Comparison of ENCODE assay signal across 8 mouse cellular contexts in the genomic region with DNA sequence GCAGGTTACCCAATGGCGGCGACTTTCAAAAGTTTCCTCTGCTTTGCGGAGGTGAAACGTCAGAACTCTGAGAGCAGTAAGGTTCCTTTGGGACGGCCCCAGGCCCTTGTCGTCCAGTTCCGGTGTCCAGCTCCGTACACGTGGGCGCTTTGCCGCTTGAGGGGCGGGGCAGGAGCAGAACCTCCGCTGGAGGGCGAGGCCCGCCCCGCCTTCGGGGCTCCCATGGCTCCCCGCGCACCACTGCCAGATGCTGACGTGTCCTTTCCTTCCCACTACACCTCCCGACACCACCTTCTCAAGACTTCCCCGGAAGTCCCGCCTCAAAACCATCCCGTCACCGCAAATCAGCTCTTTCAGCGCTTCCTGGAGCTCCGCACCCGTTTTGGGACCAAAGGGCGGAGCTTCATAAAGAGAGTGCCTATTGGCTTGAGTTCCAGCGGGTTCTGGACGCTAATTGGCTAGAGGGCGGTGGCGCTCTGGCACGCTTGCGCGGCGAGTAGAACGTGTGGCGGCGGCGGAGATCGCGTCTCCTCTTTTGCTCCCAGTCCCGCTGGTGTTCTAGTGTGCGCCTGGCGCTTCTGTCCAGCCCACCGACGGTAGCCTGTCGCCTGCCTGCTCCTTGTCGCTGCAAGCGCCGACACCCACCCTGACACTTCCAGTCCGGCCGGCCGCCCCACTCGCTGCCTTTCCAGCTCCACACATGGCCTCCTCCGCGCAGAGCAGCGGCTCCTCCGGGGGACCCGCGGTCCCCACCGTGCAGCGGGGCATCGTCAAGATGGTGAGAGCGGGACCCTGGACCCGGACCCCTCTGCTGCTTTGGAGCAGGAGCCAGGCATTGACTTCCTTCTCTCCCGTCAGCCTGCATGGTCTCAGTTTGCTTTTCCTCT. TPM values are rescaled to one million over a fixed set of nuclear protein-coding genes. Genes with fewer than 3 reads are reported as not detected.
A peak's percentile ranks its signal among the peaks of the same experiment; 100 is the strongest.
DNase-seq lines count a peak whose midpoint lies in the region; ATAC-seq and TF ChIP-seq lines count a peak whose summit lies in the region.

No protein-coding gene starts in this region.

- H3K4me2 ChIP-seq in forebrain, embryonic 12.5 days: peak overlapping the region; percentile 67
- peak overlapping the region; percentile 94 for H3K4me2 ChIP-seq in heart, postnatal 0 days (ENCODE audit: low read depth, low read length)
- peak overlapping the region; percentile 96 for H3K4me2 ChIP-seq in liver, embryonic 16.5 days (ENCODE audit: low read depth, low read length)
- peak overlapping the region; percentile 90 for H3K4me2 ChIP-seq in neural tube, embryonic 13.5 days

- no peaks in the 10 kb centered on the region for H3K9me3 ChIP-seq in E14TG2a.4 (ENCODE audit: low read length)
- H3K9me3 ChIP-seq in forebrain, embryonic 12.5 days: no peaks in the 10 kb centered on the region
- no peaks in the 10 kb centered on the region for H3K9me3 ChIP-seq in heart, postnatal 0 days (replicated peaks; ENCODE audit: control insufficient read depth, low read length)
- no peaks in the 10 kb centered on the region for H3K9me3 ChIP-seq in liver, embryonic 16.5 days (replicated peaks; ENCODE audit: control insufficient read depth, low read length)
- no peaks in the 10 kb centered on the region for H3K9me3 ChIP-seq in neural tube, embryonic 13.5 days

- peak overlapping the region; percentile 78 for H3K27ac ChIP-seq in forebrain, embryonic 12.5 days
- H3K27ac ChIP-seq in heart, postnatal 0 days (ENCODE audit: low read depth): peak overlapping the region; percentile 92
- peak overlapping the region; percentile 85 for H3K27ac ChIP-seq in liver, embryonic 16.5 days (ENCODE audit: low read length)
- peak overlapping the region; percentile 78 for H3K27ac ChIP-seq in neural tube, embryonic 13.5 days (replicated peaks)
- H3K27ac ChIP-seq in testis, adult 2 months (ENCODE audit: control insufficient read depth, insufficient read depth, low read depth, low read length): peak overlapping the region; percentile 92

- peak; percentile 99 for ATAC-seq in forebrain, embryonic 12.5 days (ENCODE audit: low FRiP score)
- ATAC-seq in heart, postnatal 0 days (ENCODE audit: insufficient read depth, low read depth): peak; percentile 97
- peak; percentile 98 for ATAC-seq in liver, embryonic 16.5 days (ENCODE audit: low read depth)
- ATAC-seq in neural tube, embryonic 13.5 days (ENCODE audit: low read depth): peak; percentile 99

- H3K4me1 ChIP-seq in E14TG2a.4 (replicated peaks; ENCODE audit: low read depth, low read length): peaks cover 46% of the 10 kb centered on the region
- peaks cover 32% of the 10 kb centered on the region for H3K4me1 ChIP-seq in forebrain, embryonic 12.5 days
- H3K4me1 ChIP-seq in heart, postnatal 0 days (ENCODE audit: control insufficient read depth, insufficient read depth): peaks cover 46% of the 10 kb centered on the region
- peaks cover 43% of the 10 kb centered on the region for H3K4me1 ChIP-seq in liver, embryonic 16.5 days (ENCODE audit: control insufficient read depth, low read depth, low read length)
- peaks cover 44% of the 10 kb centered on the region for H3K4me1 ChIP-seq in neural tube, embryonic 13.5 days (replicated peaks)
- H3K4me1 ChIP-seq in testis, adult 2 months (ENCODE audit: control insufficient read depth, insufficient read depth, low read length): peaks cover 10% of the 10 kb centered on the region

- H3K27me3 ChIP-seq in E14TG2a.4 (ENCODE audit: insufficient read depth, low read length): no peaks in the 10 kb centered on the region
- no peaks in the 10 kb centered on the region for H3K27me3 ChIP-seq in forebrain, embryonic 12.5 days
- no peaks in the 10 kb centered on the region for H3K27me3 ChIP-seq in heart, postnatal 0 days (ENCODE audit: control insufficient read depth, insufficient read depth, low read length)
- H3K27me3 ChIP-seq in liver, embryonic 16.5 days (ENCODE audit: control insufficient read depth, insufficient read depth, low read depth, low read length): no peaks in the 10 kb centered on the region
- H3K27me3 ChIP-seq in neural tube, embryonic 13.5 days: no peaks in the 10 kb centered on the region
- H3K27me3 ChIP-seq in testis, adult 2 months (ENCODE audit: control insufficient read depth, insufficient read depth, low read length): no peaks in the 10 kb centered on the region

- peak overlapping the region; percentile 100 for H3K4me3 ChIP-seq in E14TG2a.4 (replicated peaks; ENCODE audit: low read length)
- peak overlapping the region; percentile 90 for H3K4me3 ChIP-seq in forebrain, embryonic 12.5 days (replicated peaks)
- H3K4me3 ChIP-seq in heart, postnatal 0 days (ENCODE audit: low read depth, low read length): peak overlapping the region; percentile 88
- peak overlapping the region; percentile 91 for H3K4me3 ChIP-seq in liver, embryonic 16.5 days (ENCODE audit: low read depth, low read length)
- H3K4me3 ChIP-seq in neural tube, embryonic 13.5 days: peak overlapping the region; percentile 95
- peak overlapping the region; percentile 99 for H3K4me3 ChIP-seq in testis, adult 2 months (ENCODE audit: control insufficient read depth, low read depth, low read length)

- H3K36me3 ChIP-seq in E14TG2a.4 (ENCODE audit: insufficient read depth, low read length): peaks cover 37% of the 10 kb centered on the region
- peaks cover under 1% of the 10 kb centered on the region; the same call in 1 of the 2 replicates for H3K36me3 ChIP-seq in forebrain, embryonic 12.5 days (replicated peaks)
- no peaks in the 10 kb centered on the region for H3K36me3 ChIP-seq in heart, postnatal 0 days (replicated peaks; ENCODE audit: control insufficient read depth, insufficient read depth, low read length)
- H3K36me3 ChIP-seq in liver, embryonic 16.5 days (ENCODE audit: control insufficient read depth, insufficient read depth): no peaks in the 10 kb centered on the region
- no peaks in the 10 kb centered on the region for H3K36me3 ChIP-seq in neural tube, embryonic 13.5 days
- H3K36me3 ChIP-seq in testis, adult 2 months (ENCODE audit: control insufficient read depth, insufficient read depth, low read length): no peaks in the 10 kb centered on the region

- no peak for TF ChIP-seq CTCF in E14TG2a.4 (conservative IDR thresholded peaks at IDR 0.05; ENCODE audit: low read length)
- 0 out of 2 replicates have a peak, but pooled peaks have one; percentile 10 for TF ChIP-seq CTCF in heart, postnatal 0 days (IDR thresholded peaks at IDR 0.05; ENCODE audit: low read depth)
- TF ChIP-seq CTCF in testis, adult 2 months (IDR thresholded peaks at IDR 0.05; ENCODE audit: control insufficient read depth, insufficient read depth, insufficient replicate concordance, low read depth, low read length): no peak

- H3K9ac ChIP-seq in forebrain, embryonic 12.5 days: peak overlapping the region; percentile 88
- H3K9ac ChIP-seq in heart, postnatal 0 days (replicated peaks; ENCODE audit: low read depth, low read length): peak overlapping the region; percentile 88
- peak overlapping the region; percentile 90 for H3K9ac ChIP-seq in liver, embryonic 16.5 days (ENCODE audit: low read depth, low read length)
- peak overlapping the region; percentile 90 for H3K9ac ChIP-seq in neural tube, embryonic 13.5 days

- peak; percentile 49; the same call in 1 of the 2 replicates for TF ChIP-seq EP300 in heart, postnatal 0 days (IDR thresholded peaks at IDR 0.05; ENCODE audit: low read depth)

- WGBS in forebrain, embryonic 12.5 days: under 1% methylated on average over 68 of the region's 68 CpGs
- 0% methylated on average over 68 of the region's 68 CpGs for WGBS in heart, postnatal 0 days
- WGBS in liver, embryonic 16.5 days (ENCODE audit: insufficient replicate concordance): under 1% methylated on average over 68 of the region's 68 CpGs
- WGBS in neural tube, embryonic 13.5 days: under 1% methylated on average over 68 of the region's 68 CpGs

- peak; percentile 87 for TF ChIP-seq POLR2A in testis, adult 2 months (IDR thresholded peaks at IDR 0.05; ENCODE audit: control insufficient read depth, low read depth, low read length)

- DNase-seq in c-Kit-positive CD71-positive TER-119-positive erythroid progenitor cells, embryonic 14.5 days (ENCODE audit: low spot score): peak; percentile 99
- DNase-seq in heart, postnatal 0 days (ENCODE audit: low spot score): peak; percentile 100
- peak; percentile 98 to 99 for DNase-seq in kidney, postnatal 4 days

RNA-seq across cellular contexts. Expression of gene Snd1, which starts 5.2 kb away (rescaled TPM):
- 104 and 109 TPM in 2 replicates for polyA plus RNA-seq in forebrain, embryonic 12.5 days (2016; fragmentation: Nextera tagmentation; extraction: Ambion mirVana)
- total RNA-seq in heart, postnatal 0 days (2014; rRNA removed; ENCODE audit: low replicate concordance): 101 and 120 TPM in 2 replicates
- polyA plus RNA-seq in heart, postnatal 0 days (2015; fragmentation: Nextera tagmentation; extraction: Ambion mirVana): 52.2 and 54.7 TPM in 2 replicates
- 52.9 and 56.1 TPM in 2 replicates for polyA plus RNA-seq in liver, embryonic 16.5 days (2015; fragmentation: Nextera tagmentation; extraction: Ambion mirVana)
- 77.5 and 83.3 TPM in 2 replicates for polyA plus RNA-seq in neural tube, embryonic 13.5 days (2015; fragmentation: Nextera tagmentation; extraction: Ambion mirVana)
- 11.4 and 14.3 TPM in 2 replicates for polyA plus RNA-seq in testis, adult 2 months (2012; rRNA removed)

RNA-seq across cellular contexts. Expression of gene Pax4, which starts 31.0 kb away (rescaled TPM):
- 0.14 TPM in 1 of 2 replicates, not detected in the other for polyA plus RNA-seq in forebrain, embryonic 12.5 days (2016; fragmentation: Nextera tagmentation; extraction: Ambion mirVana)
- not detected in 2 replicates for total RNA-seq in heart, postnatal 0 days (2014; rRNA removed; ENCODE audit: low replicate concordance)
- polyA plus RNA-seq in heart, postnatal 0 days (2015; fragmentation: Nextera tagmentation; extraction: Ambion mirVana): not detected in 2 replicates
- not detected in 2 replicates for polyA plus RNA-seq in liver, embryonic 16.5 days (2015; fragmentation: Nextera tagmentation; extraction: Ambion mirVana)
- polyA plus RNA-seq in neural tube, embryonic 13.5 days (2015; fragmentation: Nextera tagmentation; extraction: Ambion mirVana): not detected in 2 replicates
- polyA plus RNA-seq in testis, adult 2 months (2012; rRNA removed): 0.19 TPM in 1 of 2 replicates, not detected in the other

RNA-seq across cellular contexts. Expression of gene Gcc1, which starts 51.9 kb away (rescaled TPM):
- 14.8 and 16.2 TPM in 2 replicates for polyA plus RNA-seq in forebrain, embryonic 12.5 days (2016; fragmentation: Nextera tagmentation; extraction: Ambion mirVana)
- 5.9 and 6.4 TPM in 2 replicates for total RNA-seq in heart, postnatal 0 days (2014; rRNA removed; ENCODE audit: low replicate concordance)
- polyA plus RNA-seq in heart, postnatal 0 days (2015; fragmentation: Nextera tagmentation; extraction: Ambion mirVana): 4.2 and 4.3 TPM in 2 replicates
- 3.7 and 4.4 TPM in 2 replicates for polyA plus RNA-seq in liver, embryonic 16.5 days (2015; fragmentation: Nextera tagmentation; extraction: Ambion mirVana)
- polyA plus RNA-seq in neural tube, embryonic 13.5 days (2015; fragmentation: Nextera tagmentation; extraction: Ambion mirVana): 10.0 and 12.5 TPM in 2 replicates
- 11.1 and 12.1 TPM in 2 replicates for polyA plus RNA-seq in testis, adult 2 months (2012; rRNA removed)

RNA-seq across cellular contexts. Expression of gene Fscn3, which starts 52.5 kb away (rescaled TPM):
- not detected in 2 replicates for polyA plus RNA-seq in forebrain, embryonic 12.5 days (2016; fragmentation: Nextera tagmentation; extraction: Ambion mirVana)
- not detected in 2 replicates for total RNA-seq in heart, postnatal 0 days (2014; rRNA removed; ENCODE audit: low replicate concordance)
- polyA plus RNA-seq in heart, postnatal 0 days (2015; fragmentation: Nextera tagmentation; extraction: Ambion mirVana): not detected in 2 replicates
- polyA plus RNA-seq in liver, embryonic 16.5 days (2015; fragmentation: Nextera tagmentation; extraction: Ambion mirVana): 0.33 and 0.35 TPM in 2 replicates
- polyA plus RNA-seq in neural tube, embryonic 13.5 days (2015; fragmentation: Nextera tagmentation; extraction: Ambion mirVana): not detected in 2 replicates
- polyA plus RNA-seq in testis, adult 2 months (2012; rRNA removed): 400 and 451 TPM in 2 replicates

RNA-seq across cellular contexts. Expression of gene Arf5, which starts 56.7 kb away (rescaled TPM):
- polyA plus RNA-seq in forebrain, embryonic 12.5 days (2016; fragmentation: Nextera tagmentation; extraction: Ambion mirVana): 288 and 291 TPM in 2 replicates
- 219 and 253 TPM in 2 replicates for total RNA-seq in heart, postnatal 0 days (2014; rRNA removed; ENCODE audit: low replicate concordance)
- polyA plus RNA-seq in heart, postnatal 0 days (2015; fragmentation: Nextera tagmentation; extraction: Ambion mirVana): 235 and 240 TPM in 2 replicates
- polyA plus RNA-seq in liver, embryonic 16.5 days (2015; fragmentation: Nextera tagmentation; extraction: Ambion mirVana): 372 TPM in 2 replicates
- polyA plus RNA-seq in neural tube, embryonic 13.5 days (2015; fragmentation: Nextera tagmentation; extraction: Ambion mirVana): 336 and 392 TPM in 2 replicates
- 154 and 184 TPM in 2 replicates for polyA plus RNA-seq in testis, adult 2 months (2012; rRNA removed)

Comparison
In these comparisons a context has a peak if more than half of its experiments do, and no peak if none do; other contexts are left out.
1. Peak in every context shown above with its lines: DNase-seq, ATAC-seq, H3K4me3 ChIP-seq and H3K27ac ChIP-seq.